Mouse (Mus musculus) kidney, adult 2 months (tissue): ENCODE data around the gene Arsg.

ENCODE experiments used
- CTCF ChIP-seq: fragments of 200-500 bp; conservative IDR thresholded peaks from 2 replicates; pipeline ENCODE4 v1.5.1; 2011; ENCODE audit warnings: low read depth, mild to moderate bottlenecking, control low read depth, low read length, moderate library complexity, mixed read lengths; ENCODE audit not compliant: insufficient read depth, insufficient read length
- POLR2A ChIP-seq: fragments of 200-500 bp; IDR thresholded peaks from one replicate; pipeline ENCODE4 v1.6.1; 2011; ENCODE audit warnings: low read depth, low read length, control low read depth

DNA sequence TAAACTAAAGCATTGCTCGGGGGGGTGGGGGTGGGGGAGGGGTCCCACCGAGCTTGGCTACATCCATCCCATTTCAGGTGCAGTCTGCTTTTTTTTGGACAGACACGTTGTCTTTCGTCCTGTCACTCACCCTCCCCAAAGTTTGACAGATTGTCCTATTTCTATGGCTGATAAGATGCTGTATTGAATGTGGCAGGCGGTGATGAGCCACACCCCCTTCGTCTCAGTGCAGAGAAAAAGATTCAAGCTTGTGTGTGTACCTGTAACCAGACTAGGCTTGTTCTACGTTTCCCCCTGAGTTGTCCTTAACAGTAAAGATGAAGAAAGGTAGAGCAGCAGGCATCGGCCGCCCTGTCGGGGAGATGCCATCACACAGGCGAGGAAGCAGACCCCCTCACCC is 22.0 kb upstream of the Arsg start:
- TF ChIP-seq POLR2A (no peak), CTCF (no peak)
